Mouse (Mus musculus): ENCODE results near the gene Uqcr10.
"Not testable (repeated sequence)": the region's sequence is repeated elsewhere in the genome, so short reads cannot be mapped to it uniquely, and the experiment has no call there.

Uqcr10 gene

DNA sequence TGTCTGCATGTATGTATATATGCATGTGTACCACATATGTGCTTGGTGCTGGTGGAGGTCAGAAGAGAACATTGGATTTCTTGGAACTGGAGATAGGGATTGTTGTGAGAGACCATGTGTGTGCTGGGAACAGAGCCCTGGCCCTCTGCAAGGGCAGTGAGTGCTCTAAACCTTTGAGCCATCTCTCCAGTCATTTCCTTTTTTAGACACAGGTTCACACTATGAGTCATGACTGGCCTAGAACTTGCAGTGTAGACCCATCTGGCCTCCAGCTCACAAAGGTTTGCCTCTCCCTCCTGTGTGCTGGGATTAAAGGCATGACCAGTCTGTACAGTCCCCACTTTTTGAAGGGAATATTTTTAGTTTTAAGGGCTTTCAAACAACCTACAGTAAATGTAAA is 8.7 kb upstream of the Uqcr10 start:
- no peak for DNase-seq

DNA sequence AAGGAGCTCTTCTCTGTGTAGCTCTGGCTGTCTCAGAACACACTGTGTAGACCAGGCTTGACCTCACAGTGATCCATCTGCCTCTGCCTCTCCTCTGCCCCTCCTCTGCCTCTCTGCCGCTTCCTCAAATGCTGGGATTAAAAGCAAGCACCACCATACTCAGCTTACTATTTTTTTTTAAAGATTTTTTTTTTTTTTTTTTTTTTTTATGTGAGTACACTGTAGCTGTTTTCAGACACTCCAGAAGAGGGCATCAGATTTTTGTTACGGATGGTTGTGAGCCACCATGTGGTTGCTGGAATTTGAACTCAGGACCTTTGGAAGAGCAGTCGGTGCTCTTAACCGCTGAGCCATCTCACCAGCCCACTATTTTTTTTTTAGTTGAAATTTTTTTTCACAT is 6.0 kb upstream of the Uqcr10 start:
- not testable (repeated sequence) for DNase-seq

DNA sequence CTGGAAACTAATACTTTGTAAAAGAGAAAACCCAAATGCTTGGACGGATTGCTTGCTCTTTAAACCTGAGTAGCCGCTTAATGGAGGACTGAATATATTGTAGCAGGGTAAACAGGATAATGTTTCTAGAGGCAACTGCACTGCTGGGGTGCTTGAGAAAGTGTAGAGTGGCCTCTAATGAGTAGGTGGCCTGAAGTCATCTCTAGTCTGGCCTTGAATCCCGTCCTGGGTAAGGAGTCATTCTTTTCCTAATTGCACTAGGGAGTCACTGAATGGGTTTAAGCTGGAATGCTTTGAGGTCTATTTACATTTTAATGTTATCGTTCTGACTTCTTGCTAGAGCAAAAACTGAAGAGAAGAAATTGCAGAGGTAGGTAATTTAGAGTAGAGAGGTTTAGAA is 1.0 kb upstream of the Uqcr10 start:
- DNase-seq = no peak

DNA sequence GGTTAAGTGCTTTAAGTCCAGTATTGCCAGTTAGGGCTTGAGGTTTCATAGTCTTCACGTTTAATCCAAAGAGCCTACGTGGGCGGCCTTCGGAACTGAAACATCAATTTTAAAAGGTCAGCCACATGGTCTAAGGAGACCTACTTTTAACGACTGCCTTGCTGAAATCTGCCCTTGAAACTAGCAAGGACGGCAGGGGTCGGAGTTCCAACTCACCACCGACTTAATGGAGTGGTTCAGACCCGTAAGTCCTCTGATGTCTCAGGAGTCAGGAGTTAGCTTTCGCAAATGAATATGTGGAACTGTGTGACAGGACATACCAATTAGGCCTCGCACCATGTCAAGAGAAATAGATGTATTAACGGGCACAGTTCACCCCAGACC is 462 bp downstream of the Uqcr10 start:
- no peak for DNase-seq

DNA sequence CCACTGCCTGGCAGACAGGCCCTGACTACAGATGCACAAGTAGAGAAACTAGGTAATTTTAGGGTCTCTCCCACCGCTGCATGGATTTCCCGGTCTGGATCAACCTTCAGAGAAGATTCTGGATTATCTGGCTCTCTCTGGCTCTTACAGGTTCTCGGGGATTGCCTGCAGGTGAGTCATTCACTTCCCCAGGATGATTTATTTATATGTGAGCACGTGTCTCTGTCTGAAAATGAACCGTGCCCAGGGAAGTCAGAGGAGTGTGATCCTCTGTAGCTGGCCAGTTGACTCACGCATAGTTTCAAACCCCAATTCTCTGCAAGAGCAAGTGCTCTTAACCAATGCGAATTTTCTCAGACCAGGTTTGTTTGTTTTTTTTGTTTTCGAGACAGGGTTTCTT is 3.4 kb downstream of the Uqcr10 start:
- no peak for DNase-seq

DNA sequence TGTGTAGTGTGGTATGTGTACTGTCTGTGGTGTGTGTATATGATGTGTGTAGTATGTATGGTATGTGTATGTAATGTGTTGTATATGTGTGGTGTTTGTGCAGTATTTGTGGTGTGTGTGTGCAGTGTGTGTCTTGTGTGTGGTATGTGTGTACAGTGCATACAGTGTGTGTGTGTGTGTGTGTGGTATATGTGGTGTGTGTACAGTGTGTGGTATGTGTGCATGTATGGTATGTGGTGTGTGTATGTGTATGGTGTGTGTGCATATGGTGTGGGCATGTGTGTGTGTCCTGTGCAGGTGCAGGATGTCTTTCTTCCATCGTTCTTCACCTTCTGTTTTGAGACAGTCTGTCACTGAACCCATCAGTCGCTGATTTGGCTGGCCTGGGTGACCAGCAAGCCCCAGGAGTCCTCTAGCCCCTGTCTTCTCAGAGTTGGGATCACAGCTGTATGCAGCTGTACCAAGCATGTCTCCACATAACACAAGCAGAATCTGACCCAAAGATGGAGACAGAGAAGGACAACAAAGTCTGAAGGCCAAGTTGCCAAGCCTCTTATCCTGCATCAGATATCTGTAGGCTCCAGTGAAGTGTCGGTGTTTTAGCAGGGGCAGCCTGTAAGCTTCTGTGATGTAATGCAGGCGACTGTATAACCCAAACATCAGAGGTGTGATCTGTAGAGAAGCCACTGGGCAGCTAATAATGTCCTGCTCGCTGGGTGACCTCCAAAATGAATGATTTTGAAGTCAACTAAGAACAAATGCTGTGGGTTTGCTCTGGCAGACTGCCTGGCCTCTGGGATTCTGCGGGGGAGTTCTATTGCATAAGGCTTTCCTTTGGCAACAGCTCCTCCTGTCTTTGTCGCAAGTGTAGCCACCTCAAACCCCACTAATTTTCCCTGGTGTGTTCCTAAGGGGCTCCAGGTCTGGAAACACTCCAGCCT is 6.8 kb downstream of the Uqcr10 start:
- no peak for DNase-seq

DNA sequence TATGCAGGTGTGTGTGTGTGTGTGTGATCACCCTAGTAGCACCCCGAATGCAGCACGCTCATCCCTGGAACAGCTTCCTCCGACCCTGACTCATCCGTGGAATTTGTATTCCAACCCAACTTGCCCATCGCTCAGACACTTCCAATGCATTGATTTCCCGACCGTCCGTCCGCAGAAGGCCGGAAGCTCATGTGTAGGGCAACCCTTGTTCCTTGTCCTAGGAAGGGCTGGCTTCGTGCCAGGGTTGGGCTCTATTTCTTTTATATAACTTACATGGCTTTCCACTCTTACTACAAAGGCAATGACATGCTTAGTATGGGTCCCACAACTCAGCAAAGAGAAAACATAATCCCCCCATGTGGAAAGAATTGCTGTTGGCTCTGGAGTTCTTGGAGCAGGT is 12.0 kb downstream of the Uqcr10 start:
- DNase-seq = no peak

DNA sequence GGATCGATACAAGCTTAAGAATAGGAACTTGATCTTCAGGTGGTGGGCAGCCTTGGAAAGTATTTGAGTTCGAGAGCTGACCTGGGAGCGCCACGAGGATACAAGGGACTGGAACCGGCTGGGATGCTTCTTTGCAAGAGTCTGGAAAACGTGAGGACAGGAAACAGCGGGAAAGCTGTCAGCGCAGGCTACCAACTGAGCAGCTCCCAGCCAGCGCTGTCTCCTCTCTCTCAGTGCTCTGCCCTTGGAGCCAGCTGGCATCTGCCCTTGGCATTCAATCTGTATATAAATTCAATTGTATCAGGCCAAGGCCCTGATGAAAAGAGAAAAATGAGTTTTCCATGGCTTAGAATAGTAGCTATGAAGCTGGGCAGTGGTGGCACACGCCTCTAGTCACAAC is 12.9 kb downstream of the Uqcr10 start:
- no peak for DNase-seq

DNA sequence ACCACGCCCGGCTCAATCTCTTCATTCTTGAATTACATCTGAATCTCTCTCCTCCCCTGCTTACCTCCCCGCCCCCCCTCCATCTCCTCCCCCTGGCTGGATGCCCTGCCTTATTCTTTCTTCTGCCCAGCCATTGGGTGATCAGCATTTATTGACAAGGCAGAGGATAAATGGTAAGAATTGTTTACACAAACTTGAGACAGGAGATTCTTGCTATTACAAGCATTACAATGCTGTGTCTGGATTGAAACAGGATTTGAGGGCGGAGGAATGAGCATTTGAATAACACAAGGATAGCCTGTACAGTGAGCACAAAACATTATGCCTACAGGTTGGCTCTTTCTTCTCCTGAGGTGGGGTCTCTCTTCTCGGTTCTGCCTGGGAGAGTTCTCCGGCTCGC is 13.8 kb downstream of the Uqcr10 start:
- DNase-seq = no peak

DNA sequence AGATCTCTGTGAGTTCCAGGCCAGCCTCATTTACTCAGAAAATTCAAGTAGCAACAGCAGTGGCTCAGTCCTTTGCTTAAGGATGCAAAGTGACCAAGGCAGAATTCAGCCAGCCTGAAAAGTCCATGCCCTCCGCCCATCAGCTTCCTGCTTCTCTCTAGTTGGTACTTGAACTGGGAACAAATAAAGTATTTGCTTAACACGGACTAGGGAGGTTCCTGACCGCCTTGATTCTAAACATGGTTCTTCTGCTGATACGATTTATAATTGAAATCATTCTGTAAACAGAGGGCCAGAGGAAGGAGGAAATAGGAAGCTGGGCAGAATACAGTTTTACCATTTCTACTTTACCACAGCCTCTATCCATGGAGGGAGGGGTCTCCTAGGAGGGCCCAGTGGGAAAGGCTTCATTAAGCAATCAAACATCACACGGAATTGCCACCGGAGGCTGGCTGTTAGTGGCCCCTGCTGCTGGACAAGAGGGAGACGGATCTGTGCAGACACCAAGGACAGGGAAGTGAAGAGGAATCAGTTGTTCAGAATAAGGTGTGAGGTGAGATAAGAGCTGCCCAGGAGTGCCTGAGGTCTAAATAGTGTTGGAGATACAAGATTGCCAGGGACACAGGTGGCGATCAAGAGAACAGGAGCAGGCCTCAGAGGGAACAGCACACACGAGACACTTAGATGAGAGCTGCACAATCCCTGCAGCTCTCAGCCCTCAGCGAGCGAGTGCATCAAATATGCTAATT is 15.3 kb downstream of the Uqcr10 start:
- no peak for DNase-seq

DNA sequence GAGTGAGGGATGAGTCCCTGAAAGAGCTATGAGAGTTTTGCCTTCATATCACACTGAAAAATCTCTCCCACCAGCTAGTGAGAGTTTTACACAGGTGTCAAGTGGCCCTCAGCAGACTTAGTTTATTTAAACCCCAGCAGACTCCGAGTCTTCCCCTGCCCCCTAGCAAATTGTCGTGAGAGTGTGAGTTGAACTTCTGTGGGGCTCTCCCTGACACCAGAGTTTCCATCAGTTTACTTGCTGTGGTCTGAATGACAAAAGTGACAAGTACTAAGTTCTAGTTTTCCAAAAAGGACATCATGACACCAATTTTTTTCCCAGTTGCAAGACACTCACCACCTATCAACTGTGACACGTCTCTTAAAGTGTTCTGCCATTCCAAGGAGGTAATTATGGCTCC is 16.3 kb downstream of the Uqcr10 start:
- DNase-seq = no peak

DNA sequence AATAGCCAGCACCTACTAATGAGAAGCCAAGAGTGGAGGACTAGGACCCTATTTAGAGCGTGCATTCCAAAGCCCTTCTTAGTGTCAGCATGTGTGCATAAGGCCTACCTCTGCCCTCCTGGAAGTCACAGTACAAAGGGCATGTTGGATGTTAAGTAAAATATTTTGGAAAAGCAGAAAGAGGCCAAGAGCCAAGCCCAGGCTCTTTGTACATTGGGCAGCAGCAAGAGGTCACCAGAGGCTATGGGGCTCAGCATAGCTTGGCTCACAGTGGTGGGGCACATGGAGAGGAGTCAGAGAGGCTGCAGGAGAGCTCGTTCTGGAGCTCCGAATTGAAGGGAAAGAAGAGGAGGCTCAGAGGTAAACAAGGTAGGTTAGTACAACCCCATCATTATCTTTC is 17.1 kb downstream of the Uqcr10 start:
- no peak for DNase-seq

DNA sequence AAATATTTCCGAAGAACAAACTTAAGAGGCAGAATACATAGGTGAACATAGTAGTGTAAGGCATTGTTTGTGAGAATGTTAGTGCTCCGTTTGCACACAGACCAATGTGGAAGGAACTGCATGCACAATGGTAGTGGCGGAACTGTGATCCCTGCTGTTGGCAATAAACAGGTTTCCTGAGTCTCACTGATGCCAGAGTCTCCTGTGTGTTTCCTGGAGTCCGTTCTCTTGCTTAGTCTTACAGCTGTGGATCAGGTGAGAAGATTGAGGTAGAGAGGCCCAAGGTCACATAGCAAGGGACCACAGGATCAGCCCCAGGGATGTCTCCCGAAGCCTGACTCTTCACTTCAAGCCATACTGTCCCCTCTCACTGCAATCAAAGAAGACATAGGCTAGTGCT is 18.6 kb downstream of the Uqcr10 start:
- DNase-seq = no peak

DNA sequence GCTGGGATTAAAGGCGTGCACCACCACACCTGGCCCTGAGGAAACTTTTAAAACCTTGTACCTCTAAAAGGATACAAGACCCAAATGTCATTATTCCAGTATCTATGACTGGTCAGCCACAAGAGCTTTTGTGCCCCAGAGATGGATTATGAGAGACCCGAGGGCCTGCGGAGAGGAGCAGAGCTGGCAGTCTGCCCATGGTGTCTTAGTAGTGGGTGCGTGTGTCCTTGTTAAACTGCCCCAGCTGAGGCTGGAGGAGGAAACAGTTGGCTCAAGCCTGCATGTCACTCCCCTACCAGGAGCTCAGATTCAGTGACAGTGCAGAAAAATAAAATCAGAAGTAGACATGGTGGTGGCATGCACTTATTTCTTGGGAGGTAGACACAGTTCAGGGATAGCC is 19.1 kb downstream of the Uqcr10 start:
- DNase-seq = no peak

DNA sequence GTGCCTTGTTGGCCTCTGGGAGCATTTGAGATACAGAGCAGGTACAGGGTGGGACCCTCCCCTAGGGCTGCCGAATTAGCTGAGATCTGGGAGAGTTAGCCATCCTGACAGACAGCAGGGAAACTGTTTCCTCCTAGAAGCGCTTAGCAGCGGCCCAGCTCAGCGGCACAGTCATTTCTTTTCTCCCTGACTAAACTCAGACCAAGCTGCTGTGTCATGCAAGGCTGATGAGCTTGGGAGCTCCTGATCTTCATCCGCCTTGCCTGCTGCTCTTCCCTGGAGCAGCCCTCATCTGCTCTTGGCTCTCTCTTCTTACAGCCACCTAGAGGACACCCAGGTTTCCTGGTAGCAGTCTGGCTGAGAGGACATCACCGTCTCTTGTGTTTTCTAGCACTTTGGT is 20.0 kb downstream of the Uqcr10 start:
- DNase-seq = no peak

DNA sequence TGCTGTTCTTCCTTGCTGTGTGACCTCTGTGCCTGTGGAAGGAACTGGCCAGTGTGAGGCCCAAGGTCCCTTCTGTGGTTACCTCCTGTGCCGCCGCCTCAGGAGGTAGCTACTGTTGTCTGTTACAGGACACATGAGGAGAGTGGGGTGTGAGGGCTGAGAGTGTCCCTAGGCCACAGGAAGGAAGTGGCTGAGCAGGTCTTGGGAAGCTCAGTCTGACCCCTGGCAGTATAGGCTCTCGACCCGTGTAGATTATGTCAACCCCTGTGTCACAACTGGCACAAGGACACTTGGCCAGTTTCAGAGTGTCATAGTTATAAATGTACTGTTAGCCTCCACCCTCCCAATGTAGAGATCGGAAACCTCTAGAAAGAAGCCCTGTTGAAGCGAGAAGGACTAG is 20.6 kb downstream of the Uqcr10 start:
- no peak for DNase-seq

DNA sequence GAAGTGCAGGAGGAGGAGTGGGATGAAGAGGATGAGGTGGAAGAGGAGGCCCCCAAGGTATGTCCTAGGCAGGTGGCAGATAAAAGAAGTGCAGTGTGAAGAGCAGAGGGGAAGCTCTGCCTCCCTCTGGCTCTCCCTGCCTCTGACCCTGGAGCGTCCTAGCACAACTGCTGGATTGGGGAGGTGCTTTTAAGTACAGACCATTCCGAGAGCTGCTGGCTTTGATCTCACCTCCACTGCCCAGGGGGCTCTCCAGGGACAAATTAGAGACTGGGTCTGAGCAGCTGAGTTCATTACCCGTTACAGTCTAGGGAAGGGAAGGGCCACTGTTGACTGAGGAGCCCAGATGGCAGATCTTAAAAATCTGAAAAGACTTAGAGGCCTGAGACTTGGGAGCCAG is 24.0 kb downstream of the Uqcr10 start:
- DNase-seq = no peak

DNA sequence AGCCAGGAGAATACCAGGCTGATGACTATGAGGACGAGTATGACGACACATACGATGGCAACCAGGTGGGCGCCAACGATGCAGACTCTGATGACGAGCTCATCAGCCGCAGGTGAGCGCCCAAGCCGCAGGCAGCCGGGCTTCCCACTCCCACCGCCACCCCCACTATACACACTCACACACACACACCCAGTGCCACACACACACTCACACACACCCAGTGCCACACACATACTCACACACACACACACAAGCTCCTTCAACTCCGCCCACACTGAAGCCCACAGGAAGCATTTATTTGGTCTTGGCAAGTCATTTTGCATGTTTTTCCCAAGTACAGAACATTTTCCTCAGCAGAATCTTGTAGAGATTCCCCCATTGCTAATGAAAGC is 24.7 kb downstream of the Uqcr10 start:
- DNase-seq = no peak

DNA sequence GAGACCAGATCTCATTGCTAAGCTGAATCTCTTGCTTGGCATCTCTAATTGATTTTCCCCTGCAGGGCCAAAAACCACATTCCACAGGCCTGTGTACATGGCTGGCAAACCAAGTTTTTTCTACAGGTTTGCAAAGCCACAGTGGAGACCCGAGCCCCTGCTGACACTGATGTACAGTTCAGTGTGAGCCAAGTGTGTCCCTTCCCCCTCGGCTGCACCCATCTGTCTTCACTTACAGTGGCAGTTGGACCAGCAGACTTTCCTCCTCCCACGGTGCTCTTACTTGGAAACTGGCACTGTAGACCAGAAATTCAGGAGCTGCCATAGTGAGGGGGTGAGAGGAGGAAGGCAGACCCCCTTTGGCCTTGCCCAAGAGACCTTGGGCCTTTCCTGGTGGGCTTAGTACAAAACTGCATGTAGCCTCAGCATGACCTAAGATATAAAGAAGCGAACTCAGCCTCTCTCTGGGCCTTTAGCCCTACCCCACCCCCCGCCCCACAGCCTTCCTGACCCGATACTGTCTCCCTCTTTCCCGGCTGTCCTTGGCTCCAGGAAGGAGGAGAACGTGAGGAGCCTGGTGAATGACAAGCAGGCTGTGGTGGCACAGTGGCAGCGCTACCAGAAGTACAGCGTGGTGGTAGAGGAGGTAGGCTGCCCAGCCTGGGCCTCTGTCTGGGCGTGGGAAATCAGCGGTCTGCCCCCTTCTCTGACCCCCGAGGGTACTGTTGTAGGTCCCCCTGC is 25.3 kb downstream of the Uqcr10 start:
- no peak for DNase-seq

DNA sequence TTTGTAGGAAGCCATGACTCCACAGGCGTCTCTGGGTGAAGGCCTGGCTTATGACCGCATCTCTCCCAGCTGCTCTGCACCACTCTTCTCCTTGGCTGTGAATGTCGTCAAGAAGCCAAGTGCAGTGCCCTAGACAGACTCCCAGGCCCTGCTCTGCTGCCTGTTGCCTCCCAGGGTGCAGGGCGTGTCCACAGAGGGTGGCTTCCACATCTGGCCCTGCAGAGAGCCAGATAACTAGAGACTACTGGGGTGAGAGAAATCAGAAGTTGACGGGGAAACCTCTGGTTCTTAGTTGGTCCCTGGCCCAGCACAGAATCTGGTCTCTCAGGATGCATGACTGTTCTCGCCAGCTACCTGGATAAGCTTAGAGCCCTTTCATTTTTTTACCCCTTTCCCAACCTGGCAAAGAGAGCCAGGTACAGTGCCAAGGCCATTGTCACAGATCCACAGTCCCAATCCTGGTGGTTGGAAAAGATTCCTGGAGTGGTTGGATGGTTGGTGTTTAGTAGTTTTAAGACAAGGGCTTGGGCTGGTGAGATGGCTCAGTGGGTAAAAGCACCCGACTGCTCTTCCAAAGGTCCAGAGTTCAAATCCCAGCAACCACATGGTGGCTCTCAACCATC is 26.8 kb downstream of the Uqcr10 start:
- DNase-seq = no peak

DNA sequence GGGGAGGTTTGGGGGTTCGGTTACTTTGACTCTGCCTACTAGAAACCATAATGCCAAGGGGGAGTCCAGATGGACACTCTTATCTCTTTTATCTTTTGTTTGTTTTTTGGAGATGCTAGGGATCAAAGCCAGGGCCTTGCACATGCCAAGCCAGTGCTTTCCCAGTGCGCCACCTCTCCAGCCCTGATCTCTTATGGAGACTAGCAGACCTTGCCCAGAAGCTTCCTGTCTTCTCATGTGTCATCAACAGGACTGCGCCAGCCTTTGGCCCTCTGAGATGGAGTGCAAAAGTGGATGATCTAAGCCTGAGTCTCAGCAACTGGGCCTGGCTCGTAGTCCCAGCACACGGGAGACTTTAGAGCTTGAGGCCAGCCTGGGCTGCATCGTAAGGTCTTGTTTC is 28.4 kb downstream of the Uqcr10 start:
- DNase-seq = no peak

DNA sequence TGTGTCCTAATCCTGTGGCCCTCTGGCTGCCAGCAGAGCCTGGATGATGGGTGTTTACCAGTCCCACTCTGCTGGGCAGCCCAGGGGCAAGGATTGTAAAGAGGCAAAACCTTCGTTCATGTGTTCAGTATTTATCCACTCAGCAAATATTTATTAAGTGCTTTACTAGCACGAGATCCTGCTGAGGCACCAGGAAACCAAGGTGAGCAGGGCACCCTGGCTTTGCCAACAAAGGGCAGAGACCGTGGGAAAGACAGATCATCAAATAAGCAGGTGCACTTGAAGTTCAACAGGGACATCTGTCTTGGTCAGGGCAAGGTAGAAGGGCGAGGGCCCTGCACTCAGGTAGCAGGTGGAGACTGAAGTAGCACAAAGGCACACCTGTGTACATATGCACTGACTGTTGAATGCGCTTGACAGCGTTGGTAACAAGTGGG is 29.0 kb downstream of the Uqcr10 start:
- DNase-seq = no peak

DNA sequence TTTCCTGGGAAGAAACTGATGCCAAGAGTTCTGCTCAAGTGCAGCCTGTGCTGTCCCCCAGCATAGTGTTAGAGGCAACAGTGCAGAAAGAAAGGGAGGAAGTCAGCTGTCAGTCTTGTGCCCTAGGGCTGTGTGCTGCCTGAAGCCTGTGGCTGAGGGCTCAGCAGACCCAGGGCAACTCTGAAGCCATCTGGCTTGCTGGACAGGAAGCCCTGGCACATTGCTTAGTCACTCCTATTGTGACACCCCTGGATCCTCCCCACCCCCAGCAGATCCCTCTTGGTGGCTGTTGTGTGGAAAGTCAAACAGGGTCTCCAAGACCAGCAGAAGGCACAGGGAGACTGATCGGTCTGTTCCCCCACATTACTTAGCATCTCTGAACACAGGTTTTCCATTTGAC is 29.5 kb downstream of the Uqcr10 start:
- DNase-seq = no peak

All from cerebellum, adult 11-12 months (tissue).